Mouse (Mus musculus) midbrain, postnatal 0 days (tissue): ENCODE measurements around the gene Ide. TPM values are rescaled to one million over a fixed set of nuclear protein-coding genes. Genes with fewer than 3 reads are reported as not detected.
A peak's percentile ranks its signal among the peaks of the same experiment; 100 is the strongest.

Source experiments
- ATAC-seq: fragments of 200-750 bp; cut with Nextera tagmentation; 2 replicates; pipeline ENCODE4 v1.8.0; 2017; ENCODE audit warnings: moderate number of reproducible peaks, mild to moderate bottlenecking, moderate TSS enrichment, moderate library complexity; ENCODE audit not compliant: low FRiP score
- DNase-seq: peaks from one replicate; pipeline ENCODE4 v3.0.0-alpha.2; 2015; ENCODE audit warnings: low spot score
- H3K27ac ChIP-seq: fragments of 300-500 bp; sonication (generic); 2 replicates; pipeline ENCODE4 v1.5.1; 2014; ENCODE audit warnings: low read depth, mild to moderate bottlenecking, low read length, mixed read lengths
- H3K27me3 ChIP-seq: fragments of 300-500 bp; sonication (generic); 2 replicates; pipeline ENCODE4 v1.6.1; 2014; ENCODE audit warnings: low read length, control low read depth, mixed read lengths; ENCODE audit not compliant: insufficient read depth
- H3K36me3 ChIP-seq: fragments of 300-500 bp; sonication (generic); 2 replicates; pipeline ENCODE4 v1.6.1; 2014; ENCODE audit warnings: low read length, control low read depth, mixed read lengths; ENCODE audit not compliant: insufficient read depth
- H3K4me1 ChIP-seq: fragments of 300-500 bp; sonication (generic); 2 replicates; pipeline ENCODE4 v1.6.1; 2014; ENCODE audit warnings: mild to moderate bottlenecking, control low read depth, antibody characterized with exemption, low read length, mixed read lengths; ENCODE audit not compliant: insufficient read depth
- H3K4me2 ChIP-seq: fragments of 300-500 bp; sonication (generic); 2 replicates; pipeline ENCODE4 v1.6.1; 2014; ENCODE audit warnings: low read depth, mild to moderate bottlenecking, low read length, mixed read lengths; ENCODE audit not compliant: poor library complexity, severe bottlenecking
- H3K4me3 ChIP-seq: fragments of 300-500 bp; sonication (generic); 2 replicates; pipeline ENCODE4 v1.5.1; 2014; ENCODE audit warnings: low read depth, mild to moderate bottlenecking, low read length, moderate library complexity
- H3K9ac ChIP-seq: fragments of 300-500 bp; sonication (generic); replicated peaks from 2 replicates; pipeline ENCODE4 v1.6.1; 2014; ENCODE audit warnings: mild to moderate bottlenecking, low read length, moderate library complexity, mixed read lengths; ENCODE audit not compliant: poor library complexity, severe bottlenecking
- H3K9me3 ChIP-seq: fragments of 300-500 bp; sonication (generic); 2 replicates; pipeline ENCODE4 v1.6.1; 2016; ENCODE audit warnings: low read length, control low read depth
- CTCF ChIP-seq: IDR thresholded peaks from 2 replicates; pipeline ENCODE4 v1.5.1; 2016; ENCODE audit warnings: antibody characterized with exemption, mild to moderate bottlenecking
- WGBS: fragments of 180-500 bp; shearing (Covaris S2); extraction: QIAGEN DNeasy Blood & Tissue Kit; methylation state at CpG from one replicate; pipeline ENCODE4 v1.1.7; 2014; 5-methylcytosine and 5-hydroxymethylcytosine counted together
- polyA plus RNA-seq: library from polyadenylated mRNA; unstranded; fragments of >200 nt; fragmentation: Nextera tagmentation; extraction: Ambion mirVana; gene quantifications from 2 replicates; pipeline ENCODE4 v1.2.1, GENCODE M21; 2015
- total RNA-seq: library from RNA; depleted of rRNA; stranded (reverse); fragments of >200 nt; gene quantifications from 2 replicates; pipeline ENCODE4 v1.2.3, GENCODE M21; 2014

The Ide gene
- total and polyA plus RNA-seq, 2 experiments from 2014 or later = 32.5 to 36.2 TPM

- Histone ChIP-seq H3K36me3 (peaks cover 78% of the 10 kb centered on the region), H3K9me3 (no peaks in the 10 kb centered on the region), H3K4me2 (no peak overlapping the region), H3K9ac (no peak overlapping the region), H3K27me3 (no peaks in the 10 kb centered on the region), H3K27ac (no peak overlapping the region), H3K4me3 (no peak overlapping the region), H3K4me1 (no peaks in the 10 kb centered on the region)
- 88% methylated on average over 1 of the region's 1 CpGs for WGBS
- TF ChIP-seq CTCF = no peak
- no peak for ATAC-seq
- no peak for DNase-seq
Observed at GRCm38 (mm10) chr19:37279194-37279593, 58.5 kb downstream of the Ide start.

GRCm38 (mm10) chr19:37275555-37275954 is 62.1 kb downstream of the Ide start:
- 90% methylated on average over 9 of the region's 9 CpGs for WGBS
- TF ChIP-seq CTCF = no peak

GRCm38 (mm10) chr19:37269106-37269505 is 68.5 kb downstream of the Ide start:
- Histone ChIP-seq H3K4me3 (no peak overlapping the region), H3K36me3 (peaks cover 11% of the 10 kb centered on the region; the same call in 1 of the 2 replicates), H3K9ac (no peak overlapping the region), H3K27me3 (no peaks in the 10 kb centered on the region), H3K9me3 (no peaks in the 10 kb centered on the region), H3K4me2 (no peak overlapping the region), H3K4me1 (no peaks in the 10 kb centered on the region), H3K27ac (no peak overlapping the region)
- ATAC-seq (no peak), DNase-seq (no peak)
- 90% methylated on average over 16 of the region's 16 CpGs for WGBS
- TF ChIP-seq CTCF = no peak

More at GRCm38 (mm10) chr19:37275555-37275954, 62.1 kb downstream of the Ide start:
- Histone ChIP-seq H3K4me3 (no peak overlapping the region), H3K4me2 (no peak overlapping the region), H3K36me3 (peaks cover 47% of the 10 kb centered on the region), H3K27me3 (no peaks in the 10 kb centered on the region), H3K27ac (no peak overlapping the region), H3K4me1 (no peaks in the 10 kb centered on the region), H3K9ac (no peak overlapping the region), H3K9me3 (no peaks in the 10 kb centered on the region)
- ATAC-seq = no peak
- DNase-seq = no peak

- TF ChIP-seq CTCF = peak; percentile 99
- Histone ChIP-seq H3K27ac (no peak overlapping the region), H3K9ac (no peak overlapping the region), H3K4me1 (no peaks in the 10 kb centered on the region), H3K27me3 (no peaks in the 10 kb centered on the region), H3K4me2 (no peak overlapping the region), H3K36me3 (peaks cover 8% of the 10 kb centered on the region; the same call in 1 of the 2 replicates), H3K9me3 (no peaks in the 10 kb centered on the region), H3K4me3 (no peak overlapping the region)
- ATAC-seq = peak; percentile 90
- peak; percentile 93 for DNase-seq
- WGBS = 28% methylated on average over 10 of the region's 10 CpGs
Observed at GRCm38 (mm10) chr19:37265333-37266103, 72.1 kb downstream of the Ide start.

GRCm38 (mm10) chr19:37263943-37264897 is 73.4 kb downstream of the Ide start:
- Histone ChIP-seq H3K9ac (no peak overlapping the region), H3K36me3 (0 out of 2 replicates have a peak, but pooled peaks cover 5% of the 10 kb centered on the region), H3K27me3 (no peaks in the 10 kb centered on the region), H3K27ac (no peak overlapping the region), H3K4me2 (0 out of 2 replicates have a peak overlapping the region, but pooled peaks have one; percentile 3), H3K4me3 (no peak overlapping the region), H3K9me3 (no peaks in the 10 kb centered on the region), H3K4me1 (no peaks in the 10 kb centered on the region)
- no peak for ATAC-seq
- WGBS = 54% methylated on average over 23 of the region's 23 CpGs
- no peak for TF ChIP-seq CTCF
- peak; percentile 40 for DNase-seq
